Mouse (Mus musculus): ENCODE results near the gene Tns4. TPM values are rescaled to one million over a fixed set of nuclear protein-coding genes. Genes with fewer than 3 reads are reported as not detected.

The Tns4 gene
- polyA plus RNA-seq, 1 experiment = 12.8 TPM

DNA sequence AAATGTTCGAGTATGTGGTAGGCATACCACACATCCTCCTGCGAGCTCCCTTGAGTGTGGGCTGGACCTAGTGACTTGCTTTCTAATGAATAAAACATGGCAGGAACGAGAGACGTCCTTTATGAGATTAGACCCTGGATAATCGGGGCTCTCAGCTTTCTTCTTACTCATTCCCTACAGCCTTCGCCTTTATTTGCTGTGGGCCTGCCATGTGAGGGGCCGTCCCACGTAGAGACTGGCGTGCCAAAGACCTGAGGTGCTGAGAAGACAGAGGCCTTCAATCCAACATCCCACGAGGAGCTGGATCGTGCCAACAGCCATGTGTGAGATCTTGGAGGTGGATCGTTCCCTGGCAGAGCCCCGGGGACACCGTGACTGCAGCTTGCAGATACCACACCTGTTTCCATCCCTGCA lies 32.1 kb upstream of the Tns4 start:
- H3K4me1 ChIP-seq (ENCODE audit: control insufficient read depth, insufficient read depth, low read length) = no peaks in the 10 kb centered on the region
- TF ChIP-seq CTCF (IDR thresholded peaks at IDR 0.05; ENCODE audit: low read depth, low read length) (no peak), EP300 (IDR thresholded peaks at IDR 0.05; ENCODE audit: insufficient read depth, low read depth, low read length) (no peak), POLR2A (IDR thresholded peaks at IDR 0.05; ENCODE audit: insufficient read depth, low read length) (no peak)
- H3K9ac ChIP-seq (ENCODE audit: low read depth, poor library complexity, severe bottlenecking) = peak overlapping the region; percentile 21; the same call in 1 of the 2 replicates
- H3K9me3 ChIP-seq (replicated peaks; ENCODE audit: control insufficient read depth, insufficient read depth, low read length, poor library complexity, severe bottlenecking) = no peaks in the 10 kb centered on the region
- H3K4me3 ChIP-seq (ENCODE audit: low read depth, low read length) = no peak overlapping the region
- H3K27ac ChIP-seq (ENCODE audit: insufficient read depth, low read length) = no peak overlapping the region
- H3K36me3 ChIP-seq (ENCODE audit: control insufficient read depth, insufficient read depth, low read length, poor library complexity, severe bottlenecking) = no peaks in the 10 kb centered on the region
- H3K27me3 ChIP-seq (ENCODE audit: control insufficient read depth, insufficient read depth, low read length, poor library complexity, severe bottlenecking) = no peaks in the 10 kb centered on the region

DNA sequence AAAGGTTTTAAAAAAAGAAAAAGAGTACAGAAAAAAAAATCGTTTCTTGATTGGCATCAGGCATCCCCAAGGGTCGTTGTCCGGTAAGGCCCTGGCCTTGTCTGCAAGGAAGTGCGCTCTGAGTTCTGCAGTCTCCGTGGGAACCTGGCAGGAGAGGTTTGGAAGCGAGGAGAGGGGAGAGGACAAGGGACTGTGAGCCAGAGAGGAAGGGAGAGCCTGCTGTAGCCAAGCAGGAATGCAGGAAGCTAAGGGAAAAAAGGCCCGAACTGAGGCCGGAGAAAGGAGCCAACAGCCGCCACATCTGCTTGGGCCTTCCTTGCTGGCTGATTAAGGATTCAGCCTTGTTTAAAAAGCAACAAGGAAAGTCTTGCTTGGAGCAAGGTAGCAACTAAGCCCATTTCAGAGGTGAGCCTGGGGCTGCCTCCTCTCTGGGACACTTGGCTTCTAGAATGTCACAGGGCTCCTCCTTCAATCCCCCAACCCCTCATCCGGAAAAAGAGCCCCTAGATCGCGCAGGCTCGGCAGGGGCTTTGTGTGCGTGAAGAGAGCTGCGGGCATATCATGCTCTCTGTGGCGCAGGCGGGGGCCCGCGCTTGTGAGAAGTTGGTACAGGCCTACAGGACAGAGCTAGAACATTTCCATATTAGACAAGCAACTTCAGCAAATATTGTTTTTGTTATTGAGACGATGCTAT lies 31.6 kb upstream of the Tns4 start:
- Histone ChIP-seq H3K9ac (ENCODE audit: low read depth, poor library complexity, severe bottlenecking) (peak overlapping the region; percentile 21), H3K4me1 (ENCODE audit: control insufficient read depth, insufficient read depth, low read length) (no peaks in the 10 kb centered on the region), H3K27ac (ENCODE audit: insufficient read depth, low read length) (no peak overlapping the region), H3K27me3 (ENCODE audit: control insufficient read depth, insufficient read depth, low read length, poor library complexity, severe bottlenecking) (no peaks in the 10 kb centered on the region), H3K9me3 (replicated peaks; ENCODE audit: control insufficient read depth, insufficient read depth, low read length, poor library complexity, severe bottlenecking) (no peaks in the 10 kb centered on the region), H3K4me3 (ENCODE audit: low read depth, low read length) (peak overlapping the region; percentile 14), H3K36me3 (ENCODE audit: control insufficient read depth, insufficient read depth, low read length, poor library complexity, severe bottlenecking) (no peaks in the 10 kb centered on the region)
- TF ChIP-seq POLR2A (IDR thresholded peaks at IDR 0.05; ENCODE audit: insufficient read depth, low read length) (no peak), CTCF (IDR thresholded peaks at IDR 0.05; ENCODE audit: low read depth, low read length) (no peak), EP300 (IDR thresholded peaks at IDR 0.05; ENCODE audit: insufficient read depth, low read depth, low read length) (no peak)

- no peaks in the 10 kb centered on the region for H3K9me3 ChIP-seq (replicated peaks; ENCODE audit: control insufficient read depth, insufficient read depth, low read length, poor library complexity, severe bottlenecking)
- no peak overlapping the region for H3K4me3 ChIP-seq (ENCODE audit: low read depth, low read length)
- no peaks in the 10 kb centered on the region for H3K4me1 ChIP-seq (ENCODE audit: control insufficient read depth, insufficient read depth, low read length)
- H3K27me3 ChIP-seq (ENCODE audit: control insufficient read depth, insufficient read depth, low read length, poor library complexity, severe bottlenecking) = no peaks in the 10 kb centered on the region
- H3K36me3 ChIP-seq (ENCODE audit: control insufficient read depth, insufficient read depth, low read length, poor library complexity, severe bottlenecking) = no peaks in the 10 kb centered on the region
- TF ChIP-seq CTCF (IDR thresholded peaks at IDR 0.05; ENCODE audit: low read depth, low read length) (no peak), EP300 (IDR thresholded peaks at IDR 0.05; ENCODE audit: insufficient read depth, low read depth, low read length) (no peak), POLR2A (IDR thresholded peaks at IDR 0.05; ENCODE audit: insufficient read depth, low read length) (no peak)
- H3K9ac ChIP-seq (ENCODE audit: low read depth, poor library complexity, severe bottlenecking) = no peak overlapping the region
- no peak overlapping the region for H3K27ac ChIP-seq (ENCODE audit: insufficient read depth, low read length)
Measured at GRCm38 (mm10) chr11:99118963-99119362, 29.9 kb upstream of the Tns4 start.

DNA sequence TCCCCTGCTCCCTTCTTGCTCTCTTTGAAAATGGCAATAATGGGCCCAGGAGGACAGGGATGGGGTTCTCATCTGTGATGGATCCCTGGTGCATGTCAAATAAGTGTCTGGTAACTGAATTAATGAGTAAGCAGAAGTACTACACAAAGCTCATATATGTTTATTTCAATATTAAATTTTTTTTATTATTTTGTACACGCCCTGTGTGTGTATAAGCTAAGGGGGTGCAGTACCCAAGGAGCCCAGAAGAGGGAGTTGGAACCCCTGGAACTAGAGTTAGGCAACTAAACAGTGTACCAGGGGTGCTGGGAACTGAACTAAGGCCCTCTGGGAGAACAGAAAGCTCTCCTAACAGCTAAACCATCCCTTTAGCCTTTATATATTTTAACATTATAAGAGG lies 29.3 kb upstream of the Tns4 start:
- Histone ChIP-seq H3K27ac (ENCODE audit: insufficient read depth, low read length) (no peak overlapping the region), H3K36me3 (ENCODE audit: control insufficient read depth, insufficient read depth, low read length, poor library complexity, severe bottlenecking) (no peaks in the 10 kb centered on the region), H3K4me1 (ENCODE audit: control insufficient read depth, insufficient read depth, low read length) (no peaks in the 10 kb centered on the region), H3K27me3 (ENCODE audit: control insufficient read depth, insufficient read depth, low read length, poor library complexity, severe bottlenecking) (no peaks in the 10 kb centered on the region), H3K9ac (ENCODE audit: low read depth, poor library complexity, severe bottlenecking) (no peak overlapping the region), H3K4me3 (ENCODE audit: low read depth, low read length) (no peak overlapping the region), H3K9me3 (replicated peaks; ENCODE audit: control insufficient read depth, insufficient read depth, low read length, poor library complexity, severe bottlenecking) (no peaks in the 10 kb centered on the region)
- no peak for TF ChIP-seq CTCF (IDR thresholded peaks at IDR 0.05; ENCODE audit: low read depth, low read length)
- TF ChIP-seq POLR2A (IDR thresholded peaks at IDR 0.05; ENCODE audit: insufficient read depth, low read length) = no peak
- no peak for TF ChIP-seq EP300 (IDR thresholded peaks at IDR 0.05; ENCODE audit: insufficient read depth, low read depth, low read length)

GRCm38 (mm10) chr11:99117907-99118306 lies 28.8 kb upstream of the Tns4 start:
- Histone ChIP-seq H3K9me3 (replicated peaks; ENCODE audit: control insufficient read depth, insufficient read depth, low read length, poor library complexity, severe bottlenecking) (no peaks in the 10 kb centered on the region), H3K36me3 (ENCODE audit: control insufficient read depth, insufficient read depth, low read length, poor library complexity, severe bottlenecking) (no peaks in the 10 kb centered on the region), H3K9ac (ENCODE audit: low read depth, poor library complexity, severe bottlenecking) (no peak overlapping the region), H3K4me1 (ENCODE audit: control insufficient read depth, insufficient read depth, low read length) (no peaks in the 10 kb centered on the region), H3K27ac (ENCODE audit: insufficient read depth, low read length) (no peak overlapping the region), H3K4me3 (ENCODE audit: low read depth, low read length) (no peak overlapping the region), H3K27me3 (ENCODE audit: control insufficient read depth, insufficient read depth, low read length, poor library complexity, severe bottlenecking) (no peaks in the 10 kb centered on the region)
- no peak for TF ChIP-seq EP300 (IDR thresholded peaks at IDR 0.05; ENCODE audit: insufficient read depth, low read depth, low read length)

- no peaks in the 10 kb centered on the region for H3K4me1 ChIP-seq (ENCODE audit: control insufficient read depth, insufficient read depth, low read length)
- H3K9me3 ChIP-seq (replicated peaks; ENCODE audit: control insufficient read depth, insufficient read depth, low read length, poor library complexity, severe bottlenecking) = no peaks in the 10 kb centered on the region
- no peak overlapping the region for H3K27ac ChIP-seq (ENCODE audit: insufficient read depth, low read length)
- H3K36me3 ChIP-seq (ENCODE audit: control insufficient read depth, insufficient read depth, low read length, poor library complexity, severe bottlenecking) = no peaks in the 10 kb centered on the region
- no peak overlapping the region; the same call in 1 of the 2 replicates for H3K9ac ChIP-seq (ENCODE audit: low read depth, poor library complexity, severe bottlenecking)
- no peak overlapping the region for H3K4me3 ChIP-seq (ENCODE audit: low read depth, low read length)
- H3K27me3 ChIP-seq (ENCODE audit: control insufficient read depth, insufficient read depth, low read length, poor library complexity, severe bottlenecking) = no peaks in the 10 kb centered on the region
- 0 out of 2 replicates have a peak, but pooled peaks have one; percentile 17 for TF ChIP-seq EP300 (IDR thresholded peaks at IDR 0.05; ENCODE audit: insufficient read depth, low read depth, low read length)
- no peak for TF ChIP-seq POLR2A (IDR thresholded peaks at IDR 0.05; ENCODE audit: insufficient read depth, low read length)
Measured at GRCm38 (mm10) chr11:99115940-99116339, 26.8 kb upstream of the Tns4 start.
